Mouse (Mus musculus): ENCODE data around the gene Slc6a9. TPM values are rescaled to one million over a fixed set of nuclear protein-coding genes. Genes with fewer than 3 reads are reported as not detected.

Slc6a9 gene
- total RNA-seq (2014; rRNA removed) (9.1 and 11.0 TPM in 2 replicates), polyA plus RNA-seq (2012; rRNA removed) (51.0 and 57.0 TPM in 2 replicates)

GRCm38 (mm10) chr4:117834457-117834844 is at the start of gene Slc6a9:
TSS of gene Slc6a9 (plus strand) at chr4:117834506.
- Histone ChIP-seq H3K36me3 (ENCODE audit: control insufficient read depth, insufficient read depth, low read length) (no peaks in the 10 kb centered on the region), H3K79me2 (ENCODE audit: control insufficient read depth, insufficient read depth, low read length) (peaks cover 9% of the 10 kb centered on the region; the same call in 1 of the 2 replicates), H3K4me3 (ENCODE audit: insufficient read depth, low read depth, low read length) (peak within 1 kb of the TSS; percentile 84), H3K27me3 (ENCODE audit: control insufficient read depth, insufficient read depth, low read length) (no peaks in the 10 kb centered on the region), H3K27ac (replicated peaks; ENCODE audit: insufficient read depth, low read depth, low read length) (peak within 1 kb of the TSS; percentile 92), H3K9ac (ENCODE audit: low read depth, low read length) (peak within 1 kb of the TSS; percentile 92), H3K4me1 (ENCODE audit: control insufficient read depth, insufficient read depth, low read length) (peaks cover 14% of the 10 kb centered on the region)
- 35% methylated on average over 3 of the region's 3 CpGs for WGBS
- no peak for TF ChIP-seq CTCF (IDR thresholded peaks at IDR 0.05; ENCODE audit: low read depth, low read length)
- no peak for TF ChIP-seq POLR2A (IDR thresholded peaks at IDR 0.05; ENCODE audit: extremely low read depth, insufficient read depth, low read length)
- DNase-seq (ENCODE audit: extremely low read depth, low read depth, low spot score): no peak

GRCm38 (mm10) chr4:117786963-117787362 is 47.3 kb upstream of the Slc6a9 start:
- peak overlapping the region; percentile 47; the same call in 1 of the 2 replicates for H3K9ac ChIP-seq (ENCODE audit: low read depth, low read length)
- 0 out of 2 replicates have a peak, but pooled peaks have one; percentile 26 for TF ChIP-seq POLR2A (IDR thresholded peaks at IDR 0.05; ENCODE audit: extremely low read depth, insufficient read depth, low read length)
- no peak for TF ChIP-seq CTCF (IDR thresholded peaks at IDR 0.05; ENCODE audit: low read depth, low read length)
- H3K79me2 ChIP-seq (ENCODE audit: control insufficient read depth, insufficient read depth, low read length): no peaks in the 10 kb centered on the region
- no peaks in the 10 kb centered on the region for H3K36me3 ChIP-seq (ENCODE audit: control insufficient read depth, insufficient read depth, low read length)
- 11% methylated on average over 8 of the region's 8 CpGs for WGBS
- peak overlapping the region; percentile 56 for H3K4me3 ChIP-seq (ENCODE audit: insufficient read depth, low read depth, low read length)
- H3K27me3 ChIP-seq (ENCODE audit: control insufficient read depth, insufficient read depth, low read length): no peaks in the 10 kb centered on the region
- H3K4me1 ChIP-seq (ENCODE audit: control insufficient read depth, insufficient read depth, low read length): peaks cover 7% of the 10 kb centered on the region
- peak; percentile 94 for DNase-seq (ENCODE audit: extremely low read depth, low read depth, low spot score)
- H3K27ac ChIP-seq (replicated peaks; ENCODE audit: insufficient read depth, low read depth, low read length): peak overlapping the region; percentile 84

- Histone ChIP-seq H3K4me1 (ENCODE audit: control insufficient read depth, insufficient read depth, low read length) (peaks cover 7% of the 10 kb centered on the region), H3K27me3 (ENCODE audit: control insufficient read depth, insufficient read depth, low read length) (no peaks in the 10 kb centered on the region), H3K9ac (ENCODE audit: low read depth, low read length) (peak overlapping the region; percentile 71), H3K4me3 (ENCODE audit: insufficient read depth, low read depth, low read length) (peak overlapping the region; percentile 56), H3K79me2 (ENCODE audit: control insufficient read depth, insufficient read depth, low read length) (no peaks in the 10 kb centered on the region), H3K36me3 (ENCODE audit: control insufficient read depth, insufficient read depth, low read length) (no peaks in the 10 kb centered on the region), H3K27ac (replicated peaks; ENCODE audit: insufficient read depth, low read depth, low read length) (peak overlapping the region; percentile 84)
- peak; percentile 79 for DNase-seq (ENCODE audit: extremely low read depth, low read depth, low spot score)
- TF ChIP-seq CTCF (IDR thresholded peaks at IDR 0.05; ENCODE audit: low read depth, low read length) (no peak), POLR2A (IDR thresholded peaks at IDR 0.05; ENCODE audit: extremely low read depth, insufficient read depth, low read length) (no peak)
- 16% methylated on average over 10 of the region's 10 CpGs for WGBS
These were observed 46.0 kb upstream of the Slc6a9 start for GRCm38 (mm10) chr4:117788308-117788707.

- WGBS: 88% methylated on average over 6 of the region's 6 CpGs
- TF ChIP-seq POLR2A (IDR thresholded peaks at IDR 0.05; ENCODE audit: extremely low read depth, insufficient read depth, low read length) (no peak), CTCF (IDR thresholded peaks at IDR 0.05; ENCODE audit: low read depth, low read length) (peak; percentile 3; the same call in 1 of the 2 replicates)
- H3K27me3 ChIP-seq (ENCODE audit: control insufficient read depth, insufficient read depth, low read length): no peaks in the 10 kb centered on the region
- no peak for DNase-seq (ENCODE audit: extremely low read depth, low read depth, low spot score)
- H3K79me2 ChIP-seq (ENCODE audit: control insufficient read depth, insufficient read depth, low read length): no peaks in the 10 kb centered on the region
- no peak overlapping the region for H3K9ac ChIP-seq (ENCODE audit: low read depth, low read length)
- H3K36me3 ChIP-seq (ENCODE audit: control insufficient read depth, insufficient read depth, low read length): no peaks in the 10 kb centered on the region
- H3K4me1 ChIP-seq (ENCODE audit: control insufficient read depth, insufficient read depth, low read length): no peaks in the 10 kb centered on the region
- H3K4me3 ChIP-seq (ENCODE audit: insufficient read depth, low read depth, low read length): no peak overlapping the region
- no peak overlapping the region for H3K27ac ChIP-seq (replicated peaks; ENCODE audit: insufficient read depth, low read depth, low read length)
These were observed 34.4 kb upstream of the Slc6a9 start for GRCm38 (mm10) chr4:117799904-117800303.

GRCm38 (mm10) chr4:117806992-117807391 is 27.3 kb upstream of the Slc6a9 start:
- DNase-seq (ENCODE audit: extremely low read depth, low read depth, low spot score): no peak
- H3K27ac ChIP-seq (replicated peaks; ENCODE audit: insufficient read depth, low read depth, low read length): no peak overlapping the region
- no peaks in the 10 kb centered on the region for H3K4me1 ChIP-seq (ENCODE audit: control insufficient read depth, insufficient read depth, low read length)
- 72% methylated on average over 5 of the region's 5 CpGs for WGBS
- H3K27me3 ChIP-seq (ENCODE audit: control insufficient read depth, insufficient read depth, low read length): no peaks in the 10 kb centered on the region
- no peak overlapping the region for H3K4me3 ChIP-seq (ENCODE audit: insufficient read depth, low read depth, low read length)
- no peak for TF ChIP-seq CTCF (IDR thresholded peaks at IDR 0.05; ENCODE audit: low read depth, low read length)
- no peak for TF ChIP-seq POLR2A (IDR thresholded peaks at IDR 0.05; ENCODE audit: extremely low read depth, insufficient read depth, low read length)
- no peaks in the 10 kb centered on the region for H3K79me2 ChIP-seq (ENCODE audit: control insufficient read depth, insufficient read depth, low read length)
- H3K36me3 ChIP-seq (ENCODE audit: control insufficient read depth, insufficient read depth, low read length): no peaks in the 10 kb centered on the region
- H3K9ac ChIP-seq (ENCODE audit: low read depth, low read length): no peak overlapping the region

GRCm38 (mm10) chr4:117810933-117811332 is 23.4 kb upstream of the Slc6a9 start:
- Histone ChIP-seq H3K4me1 (ENCODE audit: control insufficient read depth, insufficient read depth, low read length) (no peaks in the 10 kb centered on the region), H3K27me3 (ENCODE audit: control insufficient read depth, insufficient read depth, low read length) (no peaks in the 10 kb centered on the region), H3K27ac (replicated peaks; ENCODE audit: insufficient read depth, low read depth, low read length) (no peak overlapping the region), H3K79me2 (ENCODE audit: control insufficient read depth, insufficient read depth, low read length) (no peaks in the 10 kb centered on the region), H3K4me3 (ENCODE audit: insufficient read depth, low read depth, low read length) (no peak overlapping the region), H3K36me3 (ENCODE audit: control insufficient read depth, insufficient read depth, low read length) (no peaks in the 10 kb centered on the region), H3K9ac (ENCODE audit: low read depth, low read length) (no peak overlapping the region)
- TF ChIP-seq CTCF (IDR thresholded peaks at IDR 0.05; ENCODE audit: low read depth, low read length) (no peak), POLR2A (IDR thresholded peaks at IDR 0.05; ENCODE audit: extremely low read depth, insufficient read depth, low read length) (no peak)
- 57% methylated on average over 2 of the region's 2 CpGs for WGBS
- no peak for DNase-seq (ENCODE audit: extremely low read depth, low read depth, low spot score)
